Mouse (Mus musculus) adipose tissue, adult 10 weeks (tissue): ENCODE measurements around the gene Atp10b. TPM values are rescaled to one million over a fixed set of nuclear protein-coding genes. Genes with fewer than 3 reads are reported as not detected.

Source experiments
- polyA plus RNA-seq: library from polyadenylated mRNA; stranded (reverse); fragments of 350-450 nt; fragmentation: Illumina TruSeq; extraction: RNeasy Lipid Tissue Mini Kit (QIAGEN cat#74804); gene quantifications from one replicate; pipeline ENCODE4 v1.2.3, GENCODE M21; 2014; ENCODE audit warnings: low read depth, low replicate concordance

The Atp10b gene
- polyA plus RNA-seq: 61.7 TPM

DNA sequence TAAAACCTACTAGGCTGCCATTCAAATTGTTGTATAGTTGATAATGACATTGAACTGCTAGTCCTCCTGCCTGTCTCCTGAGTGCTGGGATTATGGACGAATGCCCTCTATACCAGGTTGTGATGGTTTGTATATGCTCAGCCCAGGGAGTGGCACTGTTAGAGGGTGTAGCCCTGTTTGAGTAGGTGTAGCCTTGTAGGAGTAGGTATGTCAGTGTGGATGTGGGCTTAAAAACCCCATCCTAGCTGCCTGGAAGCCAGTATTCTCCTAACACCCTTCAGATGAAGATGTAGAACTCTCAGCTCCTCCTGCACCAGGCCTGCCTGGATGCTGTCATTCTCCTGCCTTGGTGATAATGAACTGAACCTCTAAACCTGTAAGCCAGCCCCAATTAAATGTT lies at the start of gene Atp10b:
TSS of gene Atp10b (plus strand) at position 301 of the 400 bp plus-strand sequence.

Other genes starting within 250 kb of the Atp10b start
- not detected for gene Gm9972, start 114.1 kb upstream of the Atp10b start, polyA plus RNA-seq